Mouse (Mus musculus): ENCODE measurements at regions not wholly inside any gene's neighbourhood (a gene's known extent, or its start where the extent isn't known, plus 50 kb on each side); places are given as distances from the start of the nearest gene placed in this dataset.

- peaks cover 0 to 71% of the 10 kb centered on the region in 2 experiments; a peak in 2 of 4 replicates for H3K36me3 ChIP-seq (ENCODE audit: control insufficient read depth in 1 of 2, insufficient read depth in 2 of 2, low read length in 2 of 2)
- peak; percentile 74 for DNase-seq (ENCODE audit: low read depth, low spot score)
- H3K27me3 ChIP-seq (ENCODE audit: control insufficient read depth in 1 of 2, insufficient read depth in 2 of 2, low read length in 2 of 2): no peaks in the 10 kb centered on the region
- peak overlapping the region; percentile 53 for H3K9ac ChIP-seq (ENCODE audit: control insufficient read depth, low read depth, low read length, poor library complexity, severe bottlenecking)
- no peak overlapping the region for H3K4me3 ChIP-seq (ENCODE audit: control insufficient read depth in 1 of 2, insufficient read depth in 1 of 2, low read depth in 2 of 2, low read length in 2 of 2)
- H3K79me2 ChIP-seq (ENCODE audit: control insufficient read depth, insufficient read depth, low read length, poor library complexity): no peaks in the 10 kb centered on the region
- peak overlapping the region; percentile 83 for H3K27ac ChIP-seq (ENCODE audit: control insufficient read depth, low read depth, low read length)
- no peaks in the 10 kb centered on the region for H3K9me3 ChIP-seq (replicated peaks; ENCODE audit: insufficient read depth, low read length)
- no peak for TF ChIP-seq POLR2AphosphoS2 (IDR thresholded peaks at IDR 0.05; ENCODE audit: low read length)
- peak; percentile 47; the same call in 1 of the 2 replicates for TF ChIP-seq RCOR1 (IDR thresholded peaks at IDR 0.05; ENCODE audit: low read depth, low read length)
- TF ChIP-seq EP300 (IDR thresholded peaks at IDR 0.05; ENCODE audit: low read depth in 1 of 2, low read length in 2 of 2): peak; percentile 63; a peak in 3 of 4 replicates
- TF ChIP-seq NELFE (IDR thresholded peaks at IDR 0.05; ENCODE audit: low read depth, low read length): no peak
- peak; percentile 92 for TF ChIP-seq MYC (IDR thresholded peaks at IDR 0.05; ENCODE audit: low read depth, low read length)
- TF ChIP-seq USF2 (IDR thresholded peaks at IDR 0.05; ENCODE audit: borderline replicate concordance in 1 of 2, insufficient read depth in 1 of 2, low read depth in 1 of 2, low read length in 2 of 2): no peak
- no peak for TF ChIP-seq CHD2 (IDR thresholded peaks at IDR 0.05; ENCODE audit: low read length)
- TF ChIP-seq ZKSCAN1 (IDR thresholded peaks at IDR 0.05; ENCODE audit: low read depth, low read length): no peak
- peak in 1 of 2 experiments; percentile 43; a peak in 2 of 4 replicates for TF ChIP-seq POLR2A (IDR thresholded peaks at IDR 0.05; ENCODE audit: control insufficient read depth in 1 of 2, insufficient read depth in 1 of 2, low read depth in 1 of 2, low read length in 2 of 2, poor library complexity in 1 of 2)
- TF ChIP-seq TAL1 (IDR thresholded peaks at IDR 0.05; ENCODE audit: low read length): 0 out of 2 replicates have a peak, but pooled peaks have one; percentile 24
- TF ChIP-seq MAZ (IDR thresholded peaks at IDR 0.05; ENCODE audit: low read depth, low read length): no peak
- peak; percentile 32; the same call in 1 of the 2 replicates for TF ChIP-seq USF1 (IDR thresholded peaks at IDR 0.05; ENCODE audit: low read depth, low read length)
- no peak for TF ChIP-seq MEF2A (IDR thresholded peaks at IDR 0.05; ENCODE audit: extremely low read depth, insufficient replicate concordance, low read depth, low read length, poor library complexity, severe bottlenecking)
- TF ChIP-seq GABPA (IDR thresholded peaks at IDR 0.05; ENCODE audit: low read depth, low read length): peak; percentile 67; the same call in 1 of the 2 replicates
- TF ChIP-seq NRF1 (IDR thresholded peaks at IDR 0.05; ENCODE audit: insufficient read depth, low read depth, low read length, poor library complexity, severe bottlenecking): no peak
- TF ChIP-seq ETS1 (IDR thresholded peaks at IDR 0.05; ENCODE audit: low read depth, low read length): peak; percentile 80
- no peak for TF ChIP-seq POLR2AphosphoS5 (IDR thresholded peaks at IDR 0.05; ENCODE audit: borderline replicate concordance, low read depth, low read length)
- TF ChIP-seq SIN3A (IDR thresholded peaks at IDR 0.05; ENCODE audit: low read length): peak; percentile 86
- peak; percentile 91 for TF ChIP-seq MAX (IDR thresholded peaks at IDR 0.05; ENCODE audit: low read length)
- no peak for TF ChIP-seq MAFK (IDR thresholded peaks at IDR 0.05; ENCODE audit: borderline replicate concordance, low read depth, low read length)
- TF ChIP-seq MYB (IDR thresholded peaks at IDR 0.05; ENCODE audit: low read depth, low read length): peak; percentile 65; the same call in 1 of the 2 replicates
- no peak for TF ChIP-seq JUND (IDR thresholded peaks at IDR 0.05; ENCODE audit: low read depth, low read length)
- no peak for TF ChIP-seq E2F4 (IDR thresholded peaks at IDR 0.05; ENCODE audit: borderline replicate concordance, low read depth, low read length)
- peak; percentile 74; the same call in 1 of the 2 replicates for TF ChIP-seq GATA1 (IDR thresholded peaks at IDR 0.05; ENCODE audit: low read depth, low read length)
- TF ChIP-seq BHLHE40 (IDR thresholded peaks at IDR 0.05; ENCODE audit: borderline replicate concordance, low read depth, low read length): peak; percentile 96
- TF ChIP-seq MXI1 (IDR thresholded peaks at IDR 0.05; ENCODE audit: low read depth, low read length): peak; percentile 87
- TF ChIP-seq TCF12 (IDR thresholded peaks at IDR 0.05; ENCODE audit: low read depth, low read length): peak; percentile 61
- no peak for TF ChIP-seq CTCF (IDR thresholded peaks at IDR 0.05 in 2 of 3, conservative IDR thresholded peaks at IDR 0.05 in 1 of 3; ENCODE audit: control insufficient read depth in 1 of 3, insufficient read depth in 1 of 3, low read depth in 2 of 3, low read length in 3 of 3, poor library complexity in 1 of 3, severe bottlenecking in 1 of 3)
- H3K4me1 ChIP-seq (ENCODE audit: control insufficient read depth in 1 of 2, insufficient read depth in 2 of 2, low read length in 2 of 2): peaks cover 30 to 44% of the 10 kb centered on the region in 2 experiments
Observed at GRCm38 (mm10) chr2:75446996-75447715, 211.9 kb upstream of the Hnrnpa3 start.

Measured in MEL (cell line).